Mouse (Mus musculus) gastrocnemius, adult 18-20 months (tissue): ENCODE results near the gene Cyp46a1. TPM values are rescaled to one million over a fixed set of nuclear protein-coding genes. Genes with fewer than 3 reads are reported as not detected.

ENCODE experiments used
- DNase-seq: peaks from one replicate; pipeline ENCODE4 v3.0.0; 2021; ENCODE audit warnings: low spot score
- total RNA-seq, 2 experiments: library from RNA; stranded (reverse); gene quantifications; 2 replicates each; pipeline ENCODE4 v1.2.3; 2021

Cyp46a1 gene
- total RNA-seq, 2 experiments from 2014 or later, result 0.11 to 0.21 TPM

- no peak for DNase-seq
These were observed 62.1 kb downstream of the Cyp46a1 start for GRCm38 (mm10) chr12:108396081-108396947.

DNA sequence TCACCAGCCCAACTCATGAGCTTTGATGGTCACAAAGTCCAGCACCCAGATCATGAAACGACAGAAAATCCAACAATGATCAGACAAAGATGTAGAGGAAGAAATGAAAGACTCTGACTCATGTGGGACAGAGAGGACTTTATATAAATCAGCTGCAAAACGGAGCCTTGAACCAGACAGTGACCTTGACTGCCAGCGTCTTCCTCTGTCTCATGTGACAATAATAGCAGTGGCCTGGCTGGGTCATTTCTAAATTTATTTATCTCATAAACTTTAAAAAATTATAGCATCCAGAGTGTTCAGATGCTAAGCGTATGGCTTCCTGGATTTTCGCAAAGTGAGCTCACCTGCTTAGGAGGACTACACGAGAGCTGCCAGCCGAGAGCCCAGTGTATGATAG is 64.5 kb downstream of the Cyp46a1 start:
- DNase-seq, result no peak

DNA sequence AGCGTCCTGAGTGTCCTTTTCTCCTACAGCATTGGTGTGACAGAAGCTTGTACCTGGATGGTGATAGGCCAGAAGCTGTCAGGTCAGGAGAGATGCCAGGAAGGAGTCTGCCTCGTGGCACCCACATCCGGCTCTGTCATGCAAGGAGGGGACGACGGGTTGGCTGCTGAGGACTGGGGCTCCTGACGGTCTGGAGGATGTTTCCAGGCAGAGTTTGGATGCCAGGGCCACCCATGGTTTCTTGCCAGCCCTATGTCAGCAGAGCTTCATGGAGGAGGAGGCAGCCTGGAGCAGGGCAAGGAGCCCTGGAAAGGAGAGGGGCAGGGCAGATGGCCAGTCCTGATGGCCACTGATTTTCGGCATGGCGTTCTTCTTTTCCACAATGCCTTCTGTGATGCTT is 65.0 kb downstream of the Cyp46a1 start:
- DNase-seq, result no peak

DNA sequence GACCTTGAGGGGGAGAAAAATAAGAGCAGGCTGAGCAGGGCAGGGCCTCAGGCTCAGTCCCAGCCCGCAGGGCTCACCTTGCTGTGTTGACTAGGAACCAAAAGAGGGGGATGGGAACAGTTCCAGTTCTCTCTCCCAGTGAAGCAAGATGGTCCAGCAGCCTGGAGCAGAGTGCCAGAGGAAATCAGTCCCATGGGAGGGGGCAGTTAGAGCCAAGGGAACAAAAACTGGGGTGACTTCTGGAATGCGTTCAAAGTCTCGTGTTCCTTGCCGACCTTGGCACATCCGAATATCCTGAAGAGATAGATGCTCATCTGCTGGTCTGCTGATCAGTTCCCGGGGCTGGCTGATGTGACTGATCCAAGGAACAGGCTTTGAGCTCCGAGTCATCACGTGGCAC is 66.8 kb downstream of the Cyp46a1 start:
- DNase-seq, result no peak

DNA sequence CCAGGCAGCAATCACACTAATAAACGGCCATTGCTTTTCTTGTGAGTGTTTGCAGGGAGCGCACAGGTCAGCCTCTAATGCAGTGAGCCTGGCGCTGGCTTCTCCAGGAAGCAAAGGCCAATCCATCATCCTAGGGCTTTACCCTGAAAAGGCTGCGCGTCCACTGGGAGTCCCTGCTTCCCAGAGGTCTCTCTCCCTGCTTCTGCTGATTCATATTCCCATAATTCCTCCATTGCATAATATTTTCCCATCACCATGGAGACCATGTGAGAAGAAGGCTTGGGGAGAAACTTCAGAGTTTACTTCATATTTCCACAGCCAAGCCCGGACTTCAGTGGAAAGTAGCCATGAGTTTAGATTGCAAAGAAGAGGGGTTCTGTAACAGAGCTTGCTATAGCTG is 69.8 kb downstream of the Cyp46a1 start:
- peak; percentile 65 for DNase-seq

GRCm38 (mm10) chr12:108409100-108409499 is 74.9 kb downstream of the Cyp46a1 start:
- DNase-seq, result peak; percentile 38

GRCm38 (mm10) chr12:108410416-108411208 is 76.4 kb downstream of the Cyp46a1 start:
- no peak for DNase-seq

Other genes with a start within 250 kb of the Cyp46a1 start
- 100 to 1,000 TPM; 106 to 113 TPM for gene Setd3, start 155.1 kb upstream of the Cyp46a1 start, total RNA-seq
- 100 to 1,000 TPM; 127 to 147 TPM for gene Ccnk, start 154.8 kb upstream of the Cyp46a1 start, total RNA-seq
- gene Ccdc85c, start 59.0 kb upstream of the Cyp46a1 start, total RNA-seq, result 10 to 100 TPM; 39.4 to 42.6 TPM
- gene Hhipl1, start 28.1 kb upstream of the Cyp46a1 start, total RNA-seq, result 1 to 10 TPM; 1.1 to 1.2 TPM
- 10 to 100 TPM; 99.0 to 99.1 TPM for gene Eml1, start 36.6 kb downstream of the Cyp46a1 start, total RNA-seq
- 1 to 10 TPM; 8.0 to 9.7 TPM for gene Evl, start 220.3 kb downstream of the Cyp46a1 start, total RNA-seq